Mouse (Mus musculus) mammary gland, adult 2 months (tissue): Measurements from ENCODE around the gene Prokr2. TPM values are rescaled to one million over a fixed set of nuclear protein-coding genes. Genes with fewer than 3 reads are reported as not detected.

ENCODE experiments used
- polyA plus RNA-seq: library from polyadenylated mRNA; depleted of rRNA; stranded (reverse); fragments of >200 nt; gene quantifications from 2 replicates; pipeline ENCODE4 v1.2.3, GENCODE M21; 2012; ENCODE audit warnings: low replicate concordance; rRNA removed

Prokr2 gene
- polyA plus RNA-seq, result not detected in 2 replicates

GRCm38 (mm10) chr2:132385194-132385838 lies at the start of gene Prokr2:
Gene Prokr2 (minus strand): TSS chr2:132385447.

Other genes starting within 250 kb of the Prokr2 start
- 22.0 and 29.4 TPM in 2 replicates for gene Slc23a2, start 240.3 kb downstream of the Prokr2 start, polyA plus RNA-seq
- 42.3 and 124 TPM in 2 replicates for gene Tmem230, start 137.6 kb downstream of the Prokr2 start, polyA plus RNA-seq
- gene Pcna, start 132.1 kb downstream of the Prokr2 start, polyA plus RNA-seq, result 44.2 and 57.0 TPM in 2 replicates
- 38.6 and 44.4 TPM in 2 replicates for gene Cds2, start 122.3 kb downstream of the Prokr2 start, polyA plus RNA-seq
- gene Gpcpd1, start 202.3 kb upstream of the Prokr2 start, polyA plus RNA-seq, result 5.5 and 22.3 TPM in 2 replicates